ENCODE assay signal across 33 mouse cellular contexts in genomic region chr11:90027216-90027615, GRCm38 (mm10). TPM values are rescaled to one million over a fixed set of nuclear protein-coding genes. Genes with fewer than 3 reads are reported as not detected.
A peak's percentile ranks its signal among the peaks of the same experiment; 100 is the strongest.
DNase-seq lines count a peak whose midpoint lies in the region; ATAC-seq and TF ChIP-seq lines count a peak whose summit lies in the region.
"Had no signal": no experiment of that assay in that cellular context is flagged by ENCODE, and none has a peak within 500 bp of the region (broad histone marks: within the 10 kb centered on the region; RNA-seq: fewer than 3 reads in every experiment).

No protein-coding gene starts in this region.

- H3K9me3 ChIP-seq in embryonic facial prominence, embryonic 11.5 days (replicated peaks; ENCODE audit: control insufficient read depth, low read length) = no peaks in the 10 kb centered on the region
- no peaks in the 10 kb centered on the region for H3K9me3 ChIP-seq in embryonic facial prominence, embryonic 10.5 days
- no peaks in the 10 kb centered on the region for H3K9me3 ChIP-seq in kidney, embryonic 15.5 days (replicated peaks)
- H3K9me3 ChIP-seq in embryonic facial prominence, embryonic 13.5 days = no peaks in the 10 kb centered on the region
- H3K9me3 ChIP-seq: forebrain, embryonic 12.5 days; hindbrain, embryonic 15.5 days; limb, embryonic 13.5 days; liver, embryonic 12.5 days; megakaryocyte, embryonic 14.5 days; midbrain, embryonic 13.5 days; neural tube, embryonic 15.5 days had no signal

- DNase-seq in embryonic facial prominence, embryonic 11.5 days (ENCODE audit: low spot score) = peak; percentile 50
- no peak for DNase-seq in embryonic facial prominence, embryonic 10.5 days (ENCODE audit: low spot score)
- no peak for DNase-seq in kidney, adult 8-10 months
- no peak for DNase-seq in right cerebral cortex, postnatal 14 days
- DNase-seq: adrenal gland, postnatal 36 days; cerebellum, adult 8-10 months; cerebellum, postnatal 25 days; forebrain, postnatal 0 days; gastrocnemius, postnatal 10 days; kidney, adult 2 months; kidney, postnatal 14 days; liver, postnatal 0 days; lung, postnatal 36 days; retina, postnatal 1 day; thymus, adult 2 months; thymus, postnatal 36 days had no signal

- no peak overlapping the region for H3K4me2 ChIP-seq in embryonic facial prominence, embryonic 11.5 days (ENCODE audit: low read depth, low read length)
- H3K4me2 ChIP-seq in kidney, embryonic 15.5 days = no peak overlapping the region
- no peak overlapping the region for H3K4me2 ChIP-seq in embryonic facial prominence, embryonic 13.5 days
- peak overlapping the region; percentile 13 for H3K4me2 ChIP-seq in myocyte (ENCODE audit: low read depth)
- H3K4me2 ChIP-seq: forebrain, embryonic 12.5 days; heart, embryonic 11.5 days; hindbrain, embryonic 15.5 days; limb, embryonic 13.5 days; liver, embryonic 12.5 days; midbrain, embryonic 13.5 days; neural tube, embryonic 15.5 days had no signal

- 35% methylated on average over 7 of the region's 7 CpGs for WGBS in embryonic facial prominence, embryonic 11.5 days
- 48% methylated on average over 7 of the region's 7 CpGs for WGBS in embryonic facial prominence, embryonic 10.5 days
- WGBS in kidney, embryonic 15.5 days = 28% methylated on average over 7 of the region's 7 CpGs
- 13% methylated on average over 7 of the region's 7 CpGs for WGBS in embryonic facial prominence, embryonic 13.5 days

- no peaks in the 10 kb centered on the region for H3K27me3 ChIP-seq in embryonic facial prominence, embryonic 11.5 days (ENCODE audit: control insufficient read depth, insufficient read depth, low read length)
- H3K27me3 ChIP-seq in embryonic facial prominence, embryonic 10.5 days (replicated peaks; ENCODE audit: low read depth, poor library complexity, severe bottlenecking) = peaks cover 19% of the 10 kb centered on the region
- H3K27me3 ChIP-seq in kidney, embryonic 15.5 days = peaks cover 22% of the 10 kb centered on the region
- H3K27me3 ChIP-seq in embryonic facial prominence, embryonic 13.5 days = peaks cover 5% of the 10 kb centered on the region; the same call in 1 of the 2 replicates
- no peaks in the 10 kb centered on the region for H3K27me3 ChIP-seq in myocyte (ENCODE audit: control insufficient read depth, insufficient read depth, insufficient read length)

- no peak overlapping the region for H3K27ac ChIP-seq in embryonic facial prominence, embryonic 11.5 days (replicated peaks; ENCODE audit: low read depth, low read length)
- H3K27ac ChIP-seq in embryonic facial prominence, embryonic 10.5 days (replicated peaks) = no peak overlapping the region; the same call in 1 of the 2 replicates
- peak overlapping the region; percentile 60; the same call in 1 of the 2 replicates for H3K27ac ChIP-seq in kidney, embryonic 15.5 days
- H3K27ac ChIP-seq in embryonic facial prominence, embryonic 13.5 days = peak overlapping the region; percentile 92
- H3K27ac ChIP-seq: forebrain, embryonic 12.5 days; hindbrain, embryonic 15.5 days; left cerebral cortex, adult 2 months; limb, embryonic 13.5 days; liver, embryonic 12.5 days; midbrain, embryonic 13.5 days; neural tube, embryonic 15.5 days; stomach, postnatal 0 days had no signal

- no peak overlapping the region for H3ac ChIP-seq in myocyte (ENCODE audit: control insufficient read depth, insufficient read length)

- H3K9ac ChIP-seq in embryonic facial prominence, embryonic 11.5 days (replicated peaks; ENCODE audit: low read length) = no peak overlapping the region
- no peak overlapping the region for H3K9ac ChIP-seq in kidney, embryonic 15.5 days
- no peak overlapping the region for H3K9ac ChIP-seq in embryonic facial prominence, embryonic 13.5 days
- H3K9ac ChIP-seq: forebrain, embryonic 12.5 days; forebrain, postnatal 0 days; hindbrain, embryonic 15.5 days; limb, embryonic 13.5 days; liver, embryonic 12.5 days; liver, postnatal 0 days; midbrain, embryonic 13.5 days; neural tube, embryonic 15.5 days had no signal

- TF ChIP-seq POLR2A in myocyte (IDR thresholded peaks at IDR 0.05; ENCODE audit: insufficient read length, low read depth) = no peak

- H3K4me3 ChIP-seq in embryonic facial prominence, embryonic 11.5 days (ENCODE audit: low read depth, low read length) = no peak overlapping the region
- H3K4me3 ChIP-seq in embryonic facial prominence, embryonic 10.5 days = no peak overlapping the region
- no peak overlapping the region for H3K4me3 ChIP-seq in kidney, embryonic 15.5 days (replicated peaks)
- no peak overlapping the region for H3K4me3 ChIP-seq in embryonic facial prominence, embryonic 13.5 days
- H3K4me3 ChIP-seq in myocyte = no peak overlapping the region
- H3K4me3 ChIP-seq: forebrain, embryonic 12.5 days; hindbrain, embryonic 15.5 days; left cerebral cortex, adult 2 months; limb, embryonic 13.5 days; liver, embryonic 12.5 days; megakaryocyte, embryonic 14.5 days; midbrain, embryonic 13.5 days; neural tube, embryonic 15.5 days had no signal

- peaks cover 2% of the 10 kb centered on the region; the same call in 1 of the 2 replicates for H3K4me1 ChIP-seq in embryonic facial prominence, embryonic 11.5 days (ENCODE audit: control insufficient read depth, insufficient read depth, low read length)
- H3K4me1 ChIP-seq in embryonic facial prominence, embryonic 10.5 days = peaks cover 47% of the 10 kb centered on the region
- peaks cover 43% of the 10 kb centered on the region for H3K4me1 ChIP-seq in kidney, embryonic 15.5 days
- peaks cover 60% of the 10 kb centered on the region for H3K4me1 ChIP-seq in embryonic facial prominence, embryonic 13.5 days
- H3K4me1 ChIP-seq: liver, embryonic 12.5 days had no signal

- H3K79me2 ChIP-seq in myocyte (ENCODE audit: control insufficient read depth, insufficient read depth) = no peaks in the 10 kb centered on the region

- ATAC-seq in embryonic facial prominence, embryonic 11.5 days (replicated peaks; ENCODE audit: insufficient number of reproducible peaks, low FRiP score, low TSS enrichment, low read depth) = no peak
- ATAC-seq in kidney, embryonic 15.5 days (replicated peaks; ENCODE audit: low FRiP score) = no peak
- no peak for ATAC-seq in embryonic facial prominence, embryonic 13.5 days (ENCODE audit: insufficient number of reproducible peaks, insufficient read depth, low FRiP score, low TSS enrichment, low read depth)
- ATAC-seq in erythroblast, adult 5-6 weeks (replicated peaks; ENCODE audit: low FRiP score, poor library complexity, severe bottlenecking) = no peak
- ATAC-seq: forebrain, postnatal 0 days; inflammation-experienced regulatory T-cells, adult 6 months; liver, embryonic 12.5 days; liver, postnatal 0 days; midbrain, embryonic 13.5 days had no signal

- H3K36me3 ChIP-seq in embryonic facial prominence, embryonic 11.5 days (replicated peaks; ENCODE audit: control insufficient read depth, insufficient read depth, low read depth, low read length) = no peaks in the 10 kb centered on the region
- no peaks in the 10 kb centered on the region for H3K36me3 ChIP-seq in embryonic facial prominence, embryonic 10.5 days (replicated peaks)
- H3K36me3 ChIP-seq in kidney, embryonic 15.5 days = no peaks in the 10 kb centered on the region
- H3K36me3 ChIP-seq in embryonic facial prominence, embryonic 13.5 days = no peaks in the 10 kb centered on the region
- no peaks in the 10 kb centered on the region for H3K36me3 ChIP-seq in myocyte (ENCODE audit: control insufficient read depth, insufficient read depth)
- H3K36me3 ChIP-seq: forebrain, embryonic 12.5 days; G1E; hindbrain, embryonic 15.5 days; limb, embryonic 13.5 days; liver, embryonic 12.5 days; midbrain, embryonic 13.5 days; neural tube, embryonic 15.5 days had no signal

TF ChIP-seq in myocyte, 11 proteins besides CTCF, POLR2A, EP300 and RAD21:
- TF ChIP-seq MAX (IDR thresholded peaks at IDR 0.05; ENCODE audit: low read depth) (no peak), REST (IDR thresholded peaks at IDR 0.05; ENCODE audit: insufficient read depth, insufficient read length) (no peak), CEBPB (IDR thresholded peaks at IDR 0.05; ENCODE audit: insufficient read depth, poor library complexity, severe bottlenecking) (no peak), TCF12 (IDR thresholded peaks at IDR 0.05; ENCODE audit: insufficient read depth, poor library complexity, severe bottlenecking) (no peak), MYOG (IDR thresholded peaks at IDR 0.05; ENCODE audit: control insufficient read depth in 1 of 3, insufficient read depth in 1 of 3, insufficient read length in 2 of 3, low read depth in 2 of 3) (no peak), E2F4 (IDR thresholded peaks at IDR 0.05; ENCODE audit: insufficient read depth) (no peak), POLR2AphosphoS2 (IDR thresholded peaks at IDR 0.05; ENCODE audit: insufficient read length, low read depth) (no peak), TCF3 (IDR thresholded peaks at IDR 0.05; ENCODE audit: insufficient read length, low read depth) (no peak), USF1 (IDR thresholded peaks at IDR 0.05; ENCODE audit: low read depth) (no peak)
TF ChIP-seq in myocyte: peak in this region for 0.

RNA-seq across cellular contexts. Expression of gene Tmem100, which starts 2.9 kb away (rescaled TPM):
- 16.7 and 17.7 TPM in 2 replicates for polyA plus RNA-seq in embryonic facial prominence, embryonic 11.5 days (2014; fragmentation: Nextera tagmentation; extraction: Ambion mirVana)
- 7.0 and 7.7 TPM in 2 replicates for polyA plus RNA-seq in embryonic facial prominence, embryonic 10.5 days (2016; fragmentation: Nextera tagmentation; extraction: Ambion mirVana)
- polyA plus RNA-seq in kidney, embryonic 15.5 days (2015; fragmentation: Nextera tagmentation; extraction: Ambion mirVana) = 21.9 and 24.4 TPM in 2 replicates
- polyA plus RNA-seq in embryonic facial prominence, embryonic 13.5 days (2015; fragmentation: Nextera tagmentation; extraction: Ambion mirVana) = 26.3 and 29.4 TPM in 2 replicates
- polyA plus RNA-seq in myocyte (2012; fragmentation: generic; extraction: Trizol) = not detected
- total RNA-seq in erythroblast, adult 5-6 weeks (2015; ENCODE audit: low replicate concordance) = not detected in 2 replicates
- total RNA-seq in erythroblast, adult 5-6 weeks (2017; ENCODE audit: low replicate concordance) = not detected in 2 replicates
- total RNA-seq: hematopoietic stem cell, adult 5-6 weeks had no signal
- polyA plus RNA-seq: inflammation-experienced regulatory T-cells, adult 6 months had no signal

RNA-seq across cellular contexts. Expression of gene Pctp, which starts 24.5 kb away (rescaled TPM):
- 6.2 and 7.7 TPM in 2 replicates for polyA plus RNA-seq in embryonic facial prominence, embryonic 11.5 days (2014; fragmentation: Nextera tagmentation; extraction: Ambion mirVana)
- 16.9 and 19.4 TPM in 2 replicates for polyA plus RNA-seq in embryonic facial prominence, embryonic 10.5 days (2016; fragmentation: Nextera tagmentation; extraction: Ambion mirVana)
- polyA plus RNA-seq in kidney, embryonic 15.5 days (2015; fragmentation: Nextera tagmentation; extraction: Ambion mirVana) = 12.1 and 13.1 TPM in 2 replicates
- 4.7 and 5.0 TPM in 2 replicates for polyA plus RNA-seq in embryonic facial prominence, embryonic 13.5 days (2015; fragmentation: Nextera tagmentation; extraction: Ambion mirVana)
- 1.1 TPM for polyA plus RNA-seq in myocyte (2012; fragmentation: generic; extraction: Trizol)
- 0.77 and 1.9 TPM in 2 replicates for total RNA-seq in erythroblast, adult 5-6 weeks (2015; ENCODE audit: low replicate concordance)
- 2.4 and 5.3 TPM in 2 replicates for total RNA-seq in erythroblast, adult 5-6 weeks (2017; ENCODE audit: low replicate concordance)

Comparison
In these comparisons a context has a peak if more than half of its experiments do, and no peak if none do; other contexts are left out.
1. H3K27ac ChIP-seq: peak in kidney, embryonic 15.5 days (single experiment) and embryonic facial prominence, embryonic 13.5 days (single experiment); none in embryonic facial prominence, embryonic 11.5 days (single experiment) and embryonic facial prominence, embryonic 10.5 days (single experiment).